Mouse (Mus musculus) heart, postnatal 0 days (tissue): ENCODE data around the gene Diexf. TPM values are rescaled to one million over a fixed set of nuclear protein-coding genes. Genes with fewer than 3 reads are reported as not detected.
A peak's percentile ranks its signal among the peaks of the same experiment; 100 is the strongest.

Source experiments
- ATAC-seq: fragments of 200-750 bp; cut with Nextera tagmentation; 2 replicates; pipeline ENCODE4 v1.8.0; 2017; ENCODE audit warnings: low read depth, moderate number of reproducible peaks, moderate library complexity; ENCODE audit not compliant: insufficient read depth
- DNase-seq: peaks from one replicate; pipeline ENCODE4 v3.0.0-alpha.2; 2016; ENCODE audit warnings: low spot score
- H3K27ac ChIP-seq: fragments of 300-500 bp; sonication (generic); 2 replicates; pipeline ENCODE4 v1.5.1; 2014; ENCODE audit warnings: low read depth, mild to moderate bottlenecking
- H3K27me3 ChIP-seq: fragments of 300-500 bp; sonication (generic); 2 replicates; pipeline ENCODE4 v1.6.1; 2014; ENCODE audit warnings: low read length, mixed read lengths; ENCODE audit not compliant: control insufficient read depth, insufficient read depth
- H3K36me3 ChIP-seq: fragments of 300-500 bp; sonication (generic); replicated peaks from 2 replicates; pipeline ENCODE4 v1.6.1; 2014; ENCODE audit warnings: low read length, mixed read lengths; ENCODE audit not compliant: control insufficient read depth, insufficient read depth
- H3K4me1 ChIP-seq: fragments of 300-500 bp; sonication (generic); 2 replicates; pipeline ENCODE4 v1.6.1; 2014; ENCODE audit warnings: antibody characterized with exemption; ENCODE audit not compliant: control insufficient read depth, insufficient read depth
- H3K4me2 ChIP-seq: fragments of 300-500 bp; sonication (generic); 2 replicates; pipeline ENCODE4 v1.6.1; 2014; ENCODE audit warnings: low read depth, mild to moderate bottlenecking, low read length, moderate library complexity
- H3K4me3 ChIP-seq: fragments of 300-500 bp; sonication (generic); 2 replicates; pipeline ENCODE4 v1.5.1; 2014; ENCODE audit warnings: low read depth, low read length
- H3K9ac ChIP-seq: fragments of 300-500 bp; sonication (generic); replicated peaks from 2 replicates; pipeline ENCODE4 v1.6.1; 2014; ENCODE audit warnings: low read depth, low read length, mixed read lengths
- H3K9me3 ChIP-seq: fragments of 300-500 bp; sonication (generic); replicated peaks from 2 replicates; pipeline ENCODE4 v1.6.1; 2016; ENCODE audit warnings: low read length; ENCODE audit not compliant: control insufficient read depth
- CTCF ChIP-seq: IDR thresholded peaks from 2 replicates; pipeline ENCODE4 v1.5.1; 2016; ENCODE audit warnings: antibody characterized with exemption, control low read depth, low read depth
- EP300 ChIP-seq: IDR thresholded peaks from 2 replicates; pipeline ENCODE4 v1.6.1; 2016; ENCODE audit warnings: antibody characterized with exemption, low read depth
- WGBS: fragments of 180-500 bp; shearing (Covaris S2); extraction: QIAGEN DNeasy Blood & Tissue Kit; methylation state at CpG from one replicate; pipeline ENCODE4 v1.1.7; 2014; 5-methylcytosine and 5-hydroxymethylcytosine counted together
- polyA plus RNA-seq: library from polyadenylated mRNA; unstranded; fragments of >200 nt; fragmentation: Nextera tagmentation; extraction: Ambion mirVana; gene quantifications from 2 replicates; pipeline ENCODE4 v1.2.1, GENCODE M21; 2015
- total RNA-seq: library from RNA; depleted of rRNA; stranded (reverse); fragments of >200 nt; gene quantifications from 2 replicates; pipeline ENCODE4 v1.2.3, GENCODE M21; 2014; ENCODE audit warnings: low replicate concordance

The Diexf gene
- total and polyA plus RNA-seq, 2 experiments from 2014 or later: 2.8 to 6.3 TPM

GRCm38 (mm10) chr1:193129321-193129720 is 751 bp downstream of the Diexf start:
- H3K4me1 ChIP-seq: no peaks in the 10 kb centered on the region; the same call in 1 of the 2 replicates
- TF ChIP-seq EP300 (no peak), CTCF (no peak)
- H3K27me3 ChIP-seq: no peaks in the 10 kb centered on the region
- ATAC-seq (no peak), DNase-seq (no peak)
- WGBS: 9% methylated on average over 5 of the region's 5 CpGs
- H3K4me2 ChIP-seq: peak overlapping the region; percentile 82
- H3K36me3 ChIP-seq: peaks cover 24% of the 10 kb centered on the region
- no peaks in the 10 kb centered on the region for H3K9me3 ChIP-seq
- no peak overlapping the region for H3K27ac ChIP-seq
- H3K9ac ChIP-seq: peak overlapping the region; percentile 76
- peak overlapping the region; percentile 87 for H3K4me3 ChIP-seq

GRCm38 (mm10) chr1:193128055-193128454 is 2.0 kb downstream of the Diexf start:
- no peak for DNase-seq
- no peak for ATAC-seq
- Histone ChIP-seq H3K4me3 (no peak overlapping the region), H3K27me3 (no peaks in the 10 kb centered on the region), H3K9ac (no peak overlapping the region), H3K9me3 (no peaks in the 10 kb centered on the region), H3K4me2 (no peak overlapping the region), H3K27ac (no peak overlapping the region), H3K4me1 (no peaks in the 10 kb centered on the region; the same call in 1 of the 2 replicates), H3K36me3 (peaks cover 34% of the 10 kb centered on the region)
- WGBS: 84% methylated on average over 6 of the region's 6 CpGs
- TF ChIP-seq EP300 (no peak), CTCF (no peak)

GRCm38 (mm10) chr1:193125835-193126234 is 4.2 kb downstream of the Diexf start:
- H3K4me3 ChIP-seq: no peak overlapping the region

GRCm38 (mm10) chr1:193123290-193123689 is 6.8 kb downstream of the Diexf start:
- ATAC-seq (no peak), DNase-seq (no peak)
- Histone ChIP-seq H3K4me2 (no peak overlapping the region), H3K27ac (peak overlapping the region; percentile 15; the same call in 1 of the 2 replicates), H3K4me1 (no peaks in the 10 kb centered on the region), H3K4me3 (no peak overlapping the region), H3K9me3 (no peaks in the 10 kb centered on the region), H3K27me3 (no peaks in the 10 kb centered on the region), H3K36me3 (peaks cover 81% of the 10 kb centered on the region), H3K9ac (no peak overlapping the region)
- WGBS: 90% methylated on average over 6 of the region's 6 CpGs
- TF ChIP-seq EP300 (no peak), CTCF (no peak)

More at GRCm38 (mm10) chr1:193125835-193126234, 4.2 kb downstream of the Diexf start:
- no peak overlapping the region for H3K4me2 ChIP-seq
- DNase-seq (no peak), ATAC-seq (no peak)
- H3K36me3 ChIP-seq: peaks cover 57% of the 10 kb centered on the region
- WGBS: 71% methylated on average over 4 of the region's 4 CpGs
- H3K4me1 ChIP-seq: no peaks in the 10 kb centered on the region; the same call in 1 of the 2 replicates
- TF ChIP-seq EP300 (no peak), CTCF (peak; percentile 16; the same call in 1 of the 2 replicates)
- H3K27ac ChIP-seq: no peak overlapping the region
- H3K9me3 ChIP-seq: no peaks in the 10 kb centered on the region
- H3K9ac ChIP-seq: no peak overlapping the region
- H3K27me3 ChIP-seq: no peaks in the 10 kb centered on the region

- Histone ChIP-seq H3K36me3 (peaks cover 82% of the 10 kb centered on the region), H3K9me3 (no peaks in the 10 kb centered on the region), H3K9ac (no peak overlapping the region), H3K4me3 (no peak overlapping the region), H3K27me3 (no peaks in the 10 kb centered on the region), H3K27ac (no peak overlapping the region), H3K4me2 (no peak overlapping the region), H3K4me1 (no peaks in the 10 kb centered on the region)
- DNase-seq (no peak), ATAC-seq (no peak)
- TF ChIP-seq EP300: no peak
- no peak for TF ChIP-seq CTCF
- WGBS: 82% methylated on average over 7 of the region's 7 CpGs
Observed at GRCm38 (mm10) chr1:193122793-193123192, 7.3 kb downstream of the Diexf start.

- ATAC-seq (no peak), DNase-seq (no peak)
- Histone ChIP-seq H3K4me2 (no peak overlapping the region), H3K27ac (no peak overlapping the region), H3K36me3 (peaks cover 99% of the 10 kb centered on the region), H3K9me3 (no peaks in the 10 kb centered on the region), H3K4me1 (no peaks in the 10 kb centered on the region), H3K27me3 (no peaks in the 10 kb centered on the region), H3K9ac (no peak overlapping the region), H3K4me3 (no peak overlapping the region)
- TF ChIP-seq CTCF: no peak
- no peak for TF ChIP-seq EP300
- 93% methylated on average over 9 of the region's 9 CpGs for WGBS
Observed at GRCm38 (mm10) chr1:193112093-193112492, 18.0 kb downstream of the Diexf start.
